Mouse (Mus musculus) cerebellum, adult 2 months (tissue): Measurements from ENCODE around the gene Rab5b. TPM values are rescaled to one million over a fixed set of nuclear protein-coding genes. Genes with fewer than 3 reads are reported as not detected.

Experiments used
- DNase-seq, 2 experiments: peaks; one replicate each; pipeline ENCODE4 v3.0.0; 2021
- H3K27ac ChIP-seq: fragments of 200-500 bp; 2 replicates; pipeline ENCODE4 v1.5.1; 2012; ENCODE audit warnings: low read length, control low read depth, inconsistent platforms; ENCODE audit not compliant: insufficient read depth
- H3K27me3 ChIP-seq: fragments of 200-500 bp; 2 replicates; pipeline ENCODE4 v1.6.1; 2012; ENCODE audit warnings: inconsistent platforms, mild to moderate bottlenecking, low read length, moderate library complexity; ENCODE audit not compliant: control insufficient read depth, insufficient read depth
- H3K4me1 ChIP-seq: fragments of 200-500 bp; 2 replicates; pipeline ENCODE4 v1.6.1; 2011; ENCODE audit warnings: low read length; ENCODE audit not compliant: control insufficient read depth, insufficient read depth
- H3K4me3 ChIP-seq: fragments of 200-500 bp; replicated peaks from 2 replicates; pipeline ENCODE3; 2011; ENCODE audit warnings: mild to moderate bottlenecking, low read depth, low read length, control low read depth; ENCODE audit not compliant: insufficient read depth
- CTCF ChIP-seq: fragments of 200-500 bp; IDR thresholded peaks from 2 replicates; pipeline ENCODE4 v1.5.1; 2011; ENCODE audit warnings: low read depth, mild to moderate bottlenecking, control low read depth, low read length, moderate library complexity, borderline replicate concordance; ENCODE audit not compliant: insufficient read depth
- POLR2A ChIP-seq: fragments of 200-500 bp; IDR thresholded peaks from 2 replicates; pipeline ENCODE4 v1.6.1; 2011; ENCODE audit warnings: low read length, control low read depth, borderline replicate concordance; ENCODE audit not compliant: insufficient read depth
- WGBS: fragments of 180-500 bp; shearing (Covaris S2); methylation state at CpG from one replicate; pipeline ENCODE4 v1.1.7; 2018; 5-methylcytosine and 5-hydroxymethylcytosine counted together
- polyA plus RNA-seq: library from polyadenylated mRNA; depleted of rRNA; stranded (reverse); fragments of >200 nt; gene quantifications from 2 replicates; pipeline ENCODE4 v1.2.3, GENCODE M21; 2012; rRNA removed

The Rab5b gene
- polyA plus RNA-seq: 132 and 133 TPM in 2 replicates

- TF ChIP-seq CTCF: no peak
- peak; percentile 85 for TF ChIP-seq POLR2A
These were observed at the start of gene Rab5b for GRCm38 (mm10) chr10:128695992-128696807. TSS of gene Rab5b (minus strand) at chr10:128696264.

GRCm38 (mm10) chr10:128744680-128745601 lies 48.9 kb upstream of the Rab5b start, which contains the start of gene Dgka:
TSS of gene Dgka (minus strand) at chr10:128744855.
- Histone ChIP-seq H3K27ac (peak within 1 kb of the TSS; percentile 15), H3K27me3 (no peaks in the 10 kb centered on the region), H3K4me3 (peak within 1 kb of the TSS; percentile 95), H3K4me1 (peaks cover 4% of the 10 kb centered on the region; the same call in 1 of the 2 replicates)
- no peak for DNase-seq
- no peak for TF ChIP-seq POLR2A
- TF ChIP-seq CTCF: 0 out of 2 replicates have a peak, but pooled peaks have one; percentile 1
- 37% methylated on average over 18 of the region's 18 CpGs for WGBS

More at GRCm38 (mm10) chr10:128695992-128696807, at the start of gene Rab5b:
- DNase-seq: peak; percentile 99 to 100
- Histone ChIP-seq H3K27me3 (no peaks in the 10 kb centered on the region), H3K4me3 (peak within 1 kb of the TSS; percentile 74), H3K4me1 (no peaks in the 10 kb centered on the region; the same call in 1 of the 2 replicates), H3K27ac (peak within 1 kb of the TSS; percentile 84)
- WGBS: 1% methylated on average over 40 of the region's 40 CpGs

- 38% methylated on average over 8 of the region's 8 CpGs for WGBS
- Histone ChIP-seq H3K4me3 (peak overlapping the region; percentile 95), H3K27me3 (no peaks in the 10 kb centered on the region), H3K27ac (no peak overlapping the region), H3K4me1 (peaks cover 4% of the 10 kb centered on the region; the same call in 1 of the 2 replicates)
- TF ChIP-seq POLR2A (no peak), CTCF (no peak)
- DNase-seq: no peak
These were observed 48.1 kb upstream of the Rab5b start for GRCm38 (mm10) chr10:128744211-128744610.

GRCm38 (mm10) chr10:128743791-128744191 lies 47.7 kb upstream of the Rab5b start:
- WGBS: 0% methylated on average over 37 of the region's 37 CpGs

GRCm38 (mm10) chr10:128743235-128743634 lies 47.2 kb upstream of the Rab5b start:
- no peak for DNase-seq
- H3K27ac ChIP-seq: no peak overlapping the region
- no peaks in the 10 kb centered on the region for H3K27me3 ChIP-seq
- H3K4me1 ChIP-seq: peaks cover 4% of the 10 kb centered on the region; the same call in 1 of the 2 replicates
- H3K4me3 ChIP-seq: peak overlapping the region; percentile 95
- TF ChIP-seq CTCF (no peak), POLR2A (no peak)
- 4% methylated on average over 7 of the region's 7 CpGs for WGBS

More at GRCm38 (mm10) chr10:128743791-128744191, 47.7 kb upstream of the Rab5b start:
- H3K27ac ChIP-seq: peak overlapping the region; percentile 15
- DNase-seq: peak; percentile 40 to 70
- H3K4me1 ChIP-seq: peaks cover 4% of the 10 kb centered on the region; the same call in 1 of the 2 replicates
- H3K4me3 ChIP-seq: peak overlapping the region; percentile 95
- no peaks in the 10 kb centered on the region for H3K27me3 ChIP-seq
- TF ChIP-seq POLR2A: no peak; the same call in 1 of the 2 replicates
- no peak for TF ChIP-seq CTCF

GRCm38 (mm10) chr10:128742616-128743015 lies 46.6 kb upstream of the Rab5b start:
- WGBS: 37% methylated on average over 4 of the region's 4 CpGs
- Histone ChIP-seq H3K27me3 (no peaks in the 10 kb centered on the region), H3K27ac (no peak overlapping the region), H3K4me3 (no peak overlapping the region), H3K4me1 (peaks cover 4% of the 10 kb centered on the region; the same call in 1 of the 2 replicates)
- DNase-seq: no peak
- TF ChIP-seq POLR2A: no peak
- no peak for TF ChIP-seq CTCF

- H3K27me3 ChIP-seq: no peaks in the 10 kb centered on the region; the same call in 1 of the 2 replicates
- no peak overlapping the region for H3K4me3 ChIP-seq
- TF ChIP-seq CTCF: no peak
- H3K4me1 ChIP-seq: peaks cover 4% of the 10 kb centered on the region
- DNase-seq: no peak
- 88% methylated on average over 2 of the region's 2 CpGs for WGBS
- no peak overlapping the region for H3K27ac ChIP-seq
These were observed 44.2 kb upstream of the Rab5b start for GRCm38 (mm10) chr10:128740296-128740695.

- no peaks in the 10 kb centered on the region; the same call in 1 of the 2 replicates for H3K27me3 ChIP-seq
- TF ChIP-seq CTCF (no peak), POLR2A (no peak)
- H3K4me1 ChIP-seq: no peaks in the 10 kb centered on the region; the same call in 1 of the 2 replicates
- WGBS: 13% methylated on average over 15 of the region's 15 CpGs
- no peak for DNase-seq
- H3K27ac ChIP-seq: no peak overlapping the region
- no peak overlapping the region for H3K4me3 ChIP-seq
These were observed 41.4 kb upstream of the Rab5b start for GRCm38 (mm10) chr10:128737435-128737834.
